Mouse (Mus musculus) C2C12 (cell line): ENCODE measurements around the gene Tmtc1.

Experiments used
- CEBPB ChIP-seq: IDR thresholded peaks from one replicate; pipeline ENCODE4 v1.6.1; 2011; ENCODE audit warnings: low read depth, mild to moderate bottlenecking, control low read depth, moderate library complexity
- CTCF ChIP-seq: IDR thresholded peaks from one replicate; pipeline ENCODE4 v1.5.1; 2011; ENCODE audit not compliant: control insufficient read depth, insufficient read depth, insufficient read length
- MAX ChIP-seq: IDR thresholded peaks from one replicate; pipeline ENCODE4 v1.6.1; 2011; ENCODE audit warnings: mild to moderate bottlenecking, control low read depth
- MYOG ChIP-seq: IDR thresholded peaks from one replicate; pipeline ENCODE4 v1.6.1; 2011; ENCODE audit not compliant: control insufficient read depth, insufficient read length; ENCODE audit errors: extremely low read depth

DNA sequence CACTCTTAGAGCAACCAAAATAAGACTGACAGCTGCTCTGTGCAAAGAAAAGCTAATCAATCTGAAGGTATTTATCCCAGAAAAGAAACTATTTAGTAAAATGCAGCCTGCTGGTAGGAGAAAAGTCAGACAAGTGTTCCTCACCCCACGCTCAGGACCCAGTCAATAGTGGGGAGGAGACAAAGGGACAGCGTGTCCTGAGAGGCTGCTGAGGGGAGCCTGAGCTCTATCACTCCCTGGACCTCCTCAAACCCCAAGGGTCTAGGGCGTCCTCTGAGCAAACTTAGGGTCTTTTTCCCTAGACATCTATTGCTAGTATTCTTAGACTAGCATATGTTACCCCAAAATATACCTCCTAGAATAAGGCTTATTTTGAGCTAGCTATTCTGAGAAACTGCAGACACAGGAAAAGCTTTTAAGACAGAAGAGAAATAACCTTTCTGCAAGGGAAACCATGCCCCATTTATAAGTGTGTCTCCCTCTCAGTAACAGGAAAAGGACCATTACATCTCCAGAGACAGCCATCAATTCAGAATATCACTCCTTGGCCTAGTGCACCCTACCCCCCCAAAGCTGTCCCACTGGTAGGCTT lies 68.5 kb downstream of the Tmtc1 start:
- TF ChIP-seq CTCF (no peak), CEBPB (no peak), MYOG (no peak), MAX (no peak)
